9 mouse cellular contexts compared by ENCODE assay signal in the genomic region with DNA sequence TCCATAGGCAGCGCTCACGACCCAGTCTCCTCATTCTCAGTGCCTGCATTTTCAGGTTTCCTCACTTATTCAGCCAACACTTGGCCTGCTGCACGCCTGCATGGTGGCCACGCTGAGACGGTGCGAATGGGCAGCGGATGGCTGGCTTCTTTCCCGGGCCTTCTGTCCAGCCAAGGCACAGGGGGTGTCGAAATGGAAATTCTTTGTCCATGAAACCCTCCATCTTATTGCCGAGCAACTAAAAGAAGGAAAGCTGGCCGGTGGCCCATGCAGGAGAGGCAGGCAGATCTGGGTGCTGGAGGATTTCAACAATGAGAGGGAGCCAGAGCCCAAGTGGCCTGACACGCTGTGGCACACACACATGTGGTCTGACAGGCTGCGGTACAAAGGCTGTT. TPM values are rescaled to one million over a fixed set of nuclear protein-coding genes. Genes with fewer than 3 reads are reported as not detected.
A peak's percentile ranks its signal among the peaks of the same experiment; 100 is the strongest.
DNase-seq lines count a peak whose midpoint lies in the region; ATAC-seq lines count a peak whose summit lies in the region.
"Had no signal": no experiment of that assay in that cellular context is flagged by ENCODE, and none has a peak within 500 bp of the region (broad histone marks: within the 10 kb centered on the region; RNA-seq: fewer than 3 reads in every experiment).

No protein-coding gene starts in this region.

- no peak overlapping the region for H3K4me3 ChIP-seq in forebrain, embryonic 14.5 days (ENCODE audit: low read depth, low read length)

- H3K27ac ChIP-seq in forebrain, embryonic 14.5 days (ENCODE audit: low read depth, low read length): peak overlapping the region; percentile 85

- ATAC-seq in forebrain, embryonic 14.5 days: peak; percentile 84
- ATAC-seq: Patski had no signal

- H3K4me2 ChIP-seq in forebrain, embryonic 14.5 days (ENCODE audit: low read length): peak overlapping the region; percentile 23

- H3K4me1 ChIP-seq in forebrain, embryonic 14.5 days (ENCODE audit: control insufficient read depth, insufficient read depth, low read length): peaks cover 13% of the 10 kb centered on the region; the same call in 1 of the 2 replicates

- H3K9ac ChIP-seq in forebrain, embryonic 14.5 days (ENCODE audit: low read length): peak overlapping the region; percentile 42; the same call in 1 of the 2 replicates

- peak; percentile 19 to 79 for DNase-seq in urinary bladder, postnatal 36 days (ENCODE audit: low spot score in 2 of 2)
- DNase-seq in urinary bladder, postnatal 4 days (ENCODE audit: low spot score in 2 of 2): no peak
- DNase-seq in forebrain, embryonic 14.5 days (ENCODE audit: low spot score): peak; percentile 89
- DNase-seq in heart, postnatal 4 days: peak; percentile 76
- DNase-seq in lung, postnatal 14 days: peak; percentile 76
- no peak for DNase-seq in embryo, embryonic 11 days
- no peak for DNase-seq in thymus, postnatal 10 days (ENCODE audit: low spot score in 2 of 2)
- no peak for DNase-seq in thymus, postnatal 4 days

- WGBS in forebrain, embryonic 14.5 days: 27% methylated on average over 13 of the region's 13 CpGs

- no peaks in the 10 kb centered on the region for H3K36me3 ChIP-seq in forebrain, embryonic 14.5 days (ENCODE audit: control insufficient read depth, insufficient read depth, low read length)

- H3K9me3 ChIP-seq in forebrain, embryonic 14.5 days (replicated peaks; ENCODE audit: control insufficient read depth, low read length): no peaks in the 10 kb centered on the region

- H3K27me3 ChIP-seq in forebrain, embryonic 14.5 days (replicated peaks; ENCODE audit: control insufficient read depth, insufficient read depth, low read length): no peaks in the 10 kb centered on the region
- H3K27me3 ChIP-seq: Patski had no signal

RNA-seq across cellular contexts. Expression of gene Fank1, which starts 10.8 kb away (rescaled TPM):
- polyA plus RNA-seq in forebrain, embryonic 14.5 days (2014; fragmentation: Nextera tagmentation; extraction: Ambion mirVana): 4.2 and 4.5 TPM in 2 replicates
- not detected for total RNA-seq in heart, postnatal 4 days (2021)

RNA-seq across cellular contexts. Expression of gene Dhx32, which starts 16.7 kb away (rescaled TPM):
- polyA plus RNA-seq in forebrain, embryonic 14.5 days (2014; fragmentation: Nextera tagmentation; extraction: Ambion mirVana): 55.1 and 56.9 TPM in 2 replicates
- 10 to 100 TPM; 39.0 to 41.5 TPM for total RNA-seq in heart, postnatal 4 days (2021)

RNA-seq across cellular contexts. Expression of gene Uros, which starts 56.0 kb away (rescaled TPM):
- 62.6 TPM in 2 replicates for polyA plus RNA-seq in forebrain, embryonic 14.5 days (2014; fragmentation: Nextera tagmentation; extraction: Ambion mirVana)
- total RNA-seq in heart, postnatal 4 days (2021): 10 to 100 TPM; 13.0 to 14.5 TPM

RNA-seq across cellular contexts. Expression of gene Bccip, which starts 56.7 kb away (rescaled TPM):
- 108 and 113 TPM in 2 replicates for polyA plus RNA-seq in forebrain, embryonic 14.5 days (2014; fragmentation: Nextera tagmentation; extraction: Ambion mirVana)
- 10 to 100 TPM; 45.8 to 54.5 TPM for total RNA-seq in heart, postnatal 4 days (2021)

Comparison
In these comparisons a context has a peak if more than half of its experiments do, and no peak if none do; other contexts are left out.
1. DNase-seq: peak in urinary bladder, postnatal 36 days (2 of 2), forebrain, embryonic 14.5 days (single experiment), heart, postnatal 4 days (single experiment) and lung, postnatal 14 days (single experiment); none in urinary bladder, postnatal 4 days (0 of 2), embryo, embryonic 11 days (single experiment), thymus, postnatal 10 days (0 of 2) and thymus, postnatal 4 days (single experiment).